Mouse (Mus musculus): ENCODE results near the gene Tsku. TPM values are rescaled to one million over a fixed set of nuclear protein-coding genes. Genes with fewer than 3 reads are reported as not detected.

Gene Tsku
- polyA plus RNA-seq, 1 experiment from 2014 or later = 29.9 TPM

DNA sequence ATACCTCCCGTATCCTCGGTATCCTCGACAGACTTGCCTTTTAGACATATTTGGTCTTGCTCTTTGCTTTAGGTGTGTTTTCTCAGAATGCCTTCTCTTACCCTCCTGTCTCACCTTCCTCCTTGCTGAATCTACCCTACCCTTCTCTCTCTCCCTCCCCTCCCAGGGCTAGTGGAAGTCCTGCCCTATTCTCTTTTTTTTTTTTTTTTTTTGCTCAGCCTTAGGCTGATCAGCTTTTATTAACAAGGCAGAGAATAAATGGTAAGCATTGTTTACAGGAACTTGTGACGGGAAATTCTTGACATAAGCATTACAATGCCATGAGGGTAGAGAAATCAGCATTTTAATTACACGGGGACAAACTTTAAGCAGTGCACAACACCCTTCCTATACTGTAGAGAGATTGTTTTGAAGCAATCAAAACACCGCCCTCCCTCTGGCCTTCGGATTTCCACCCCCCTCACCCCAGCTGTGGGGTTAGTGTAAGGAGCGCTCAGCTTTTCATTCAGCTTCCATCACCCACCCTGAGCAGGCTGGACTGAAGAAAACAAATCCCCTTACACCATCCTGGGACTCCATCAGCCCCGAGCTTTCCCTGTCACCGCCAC is 8.7 kb upstream of the Tsku start:
- ATAC-seq (ENCODE audit: low FRiP score, low TSS enrichment) (no peak), DNase-seq (ENCODE audit: low spot score) (no peak)
- Histone ChIP-seq H3K9ac (ENCODE audit: low read length) (no peak overlapping the region), H3K4me1 (replicated peaks; ENCODE audit: control insufficient read depth, insufficient read depth) (no peaks in the 10 kb centered on the region), H3K36me3 (ENCODE audit: control insufficient read depth, insufficient read depth, low read length) (no peaks in the 10 kb centered on the region), H3K27me3 (ENCODE audit: control insufficient read depth, insufficient read depth, low read length) (no peaks in the 10 kb centered on the region), H3K27ac (replicated peaks) (no peak overlapping the region), H3K4me2 (replicated peaks; ENCODE audit: low read depth) (no peak overlapping the region), H3K9me3 (ENCODE audit: control insufficient read depth, low read length) (no peaks in the 10 kb centered on the region), H3K4me3 (ENCODE audit: low read depth, low read length) (no peak overlapping the region)
- WGBS = 61% methylated on average over 10 of the region's 10 CpGs
- TF ChIP-seq EP300 (optimal IDR thresholded peaks at IDR 0.05) (no peak), CTCF (IDR thresholded peaks at IDR 0.05; ENCODE audit: low read depth) (no peak)

DNA sequence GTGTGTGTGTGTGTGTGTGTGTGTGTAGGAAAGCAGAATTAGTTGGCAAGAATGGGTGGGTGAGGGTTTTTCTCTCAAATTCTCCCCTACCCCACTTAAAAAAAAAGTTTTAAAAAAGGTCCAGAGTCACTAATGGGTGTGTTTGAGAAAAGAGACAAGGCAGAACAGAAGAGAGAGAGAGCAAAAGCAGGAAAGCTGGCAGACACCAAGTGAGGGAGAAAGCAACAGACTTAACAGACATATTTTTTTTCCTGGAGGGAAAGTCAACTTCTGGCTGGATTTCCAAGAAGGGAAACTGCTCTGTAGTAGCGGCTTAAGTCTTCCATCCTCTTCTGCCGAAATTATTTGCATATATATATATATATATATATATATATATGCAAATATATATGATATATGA is 534 bp upstream of the Tsku start:
- peaks cover 11% of the 10 kb centered on the region for H3K4me1 ChIP-seq (replicated peaks; ENCODE audit: control insufficient read depth, insufficient read depth)
- peak overlapping the region; percentile 92 for H3K4me2 ChIP-seq (replicated peaks; ENCODE audit: low read depth)
- peak overlapping the region; percentile 93 for H3K27ac ChIP-seq (replicated peaks)
- no peaks in the 10 kb centered on the region for H3K9me3 ChIP-seq (ENCODE audit: control insufficient read depth, low read length)
- no peak for DNase-seq (ENCODE audit: low spot score)
- ATAC-seq (ENCODE audit: low FRiP score, low TSS enrichment) = no peak
- no peak overlapping the region for H3K9ac ChIP-seq (ENCODE audit: low read length)
- H3K4me3 ChIP-seq (ENCODE audit: low read depth, low read length) = peak overlapping the region; percentile 77
- 4% methylated on average over 2 of the region's 2 CpGs for WGBS
- H3K27me3 ChIP-seq (ENCODE audit: control insufficient read depth, insufficient read depth, low read length) = no peaks in the 10 kb centered on the region
- H3K36me3 ChIP-seq (ENCODE audit: control insufficient read depth, insufficient read depth, low read length) = no peaks in the 10 kb centered on the region
- TF ChIP-seq CTCF (IDR thresholded peaks at IDR 0.05; ENCODE audit: low read depth) (no peak), EP300 (optimal IDR thresholded peaks at IDR 0.05) (peak; percentile 1)

DNA sequence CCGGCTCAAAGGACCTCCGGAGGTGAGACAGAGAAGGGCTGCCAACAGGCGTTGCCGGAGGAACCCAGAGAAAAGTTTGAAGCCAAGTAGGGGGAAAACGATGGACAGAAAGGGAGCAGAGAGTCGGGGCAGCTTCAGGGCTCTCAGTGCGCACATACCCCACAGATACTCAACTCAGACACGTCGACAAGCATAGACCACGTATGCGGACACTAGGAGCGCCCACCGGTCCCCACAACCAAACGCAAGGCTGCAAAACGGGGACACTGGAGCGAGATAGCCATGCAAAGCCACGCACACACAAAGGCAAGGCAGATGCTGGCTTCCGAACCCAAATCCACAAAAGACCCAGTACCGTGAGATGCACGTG is 522 bp downstream of the Tsku start:
- DNase-seq (ENCODE audit: low spot score) (no peak), ATAC-seq (ENCODE audit: low FRiP score, low TSS enrichment) (no peak)
- Histone ChIP-seq H3K4me3 (ENCODE audit: low read depth, low read length) (peak overlapping the region; percentile 77), H3K4me2 (replicated peaks; ENCODE audit: low read depth) (peak overlapping the region; percentile 92), H3K9ac (ENCODE audit: low read length) (peak overlapping the region; percentile 80), H3K4me1 (replicated peaks; ENCODE audit: control insufficient read depth, insufficient read depth) (peaks cover 16% of the 10 kb centered on the region), H3K27me3 (ENCODE audit: control insufficient read depth, insufficient read depth, low read length) (no peaks in the 10 kb centered on the region), H3K27ac (replicated peaks) (peak overlapping the region; percentile 93), H3K9me3 (ENCODE audit: control insufficient read depth, low read length) (no peaks in the 10 kb centered on the region), H3K36me3 (ENCODE audit: control insufficient read depth, insufficient read depth, low read length) (no peaks in the 10 kb centered on the region)
- WGBS = 0% methylated on average over 20 of the region's 20 CpGs
- TF ChIP-seq EP300 (optimal IDR thresholded peaks at IDR 0.05) (no peak), CTCF (IDR thresholded peaks at IDR 0.05; ENCODE audit: low read depth) (no peak)

DNA sequence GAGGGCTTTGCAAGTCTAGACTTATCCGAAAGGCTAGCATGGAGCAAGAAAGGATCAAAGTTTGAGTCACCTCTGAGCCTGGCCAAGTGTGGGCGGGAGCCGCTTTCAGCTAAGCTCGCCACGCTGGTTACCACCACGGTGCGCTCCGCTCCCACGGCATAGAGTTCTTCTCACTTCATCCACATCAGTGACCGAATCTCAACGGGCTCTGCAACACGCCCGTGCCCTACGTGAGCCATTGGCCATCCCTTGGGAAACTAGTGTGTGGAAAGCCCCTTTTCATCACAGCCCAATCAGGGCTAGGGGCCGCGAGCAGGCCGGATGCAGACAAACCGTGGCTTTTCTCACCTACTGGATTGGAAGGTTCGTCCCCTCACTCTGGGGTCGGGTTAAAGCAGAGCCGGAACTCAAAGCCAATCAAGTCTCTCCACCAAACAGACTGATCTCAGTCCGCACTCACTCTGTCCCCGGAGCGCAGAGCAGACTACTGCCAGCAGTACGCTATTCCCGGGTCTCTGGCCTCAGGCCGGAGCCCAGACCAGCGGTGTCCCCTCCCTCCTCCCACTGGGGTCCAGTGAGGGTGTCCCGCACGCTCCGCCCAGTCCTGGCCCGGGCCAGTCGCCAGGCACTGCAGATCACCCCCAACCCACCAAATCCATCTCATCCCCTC is 1.0 kb downstream of the Tsku start:
- TF ChIP-seq EP300 (optimal IDR thresholded peaks at IDR 0.05) (no peak), CTCF (IDR thresholded peaks at IDR 0.05; ENCODE audit: low read depth) (no peak)
- peak overlapping the region; percentile 93 for H3K27ac ChIP-seq (replicated peaks)
- H3K4me2 ChIP-seq (replicated peaks; ENCODE audit: low read depth) = peak overlapping the region; percentile 92
- H3K9ac ChIP-seq (ENCODE audit: low read length) = peak overlapping the region; percentile 80
- no peaks in the 10 kb centered on the region for H3K9me3 ChIP-seq (ENCODE audit: control insufficient read depth, low read length)
- peak overlapping the region; percentile 77 for H3K4me3 ChIP-seq (ENCODE audit: low read depth, low read length)
- no peaks in the 10 kb centered on the region for H3K27me3 ChIP-seq (ENCODE audit: control insufficient read depth, insufficient read depth, low read length)
- peak; percentile 40 for ATAC-seq (ENCODE audit: low FRiP score, low TSS enrichment)
- no peaks in the 10 kb centered on the region for H3K36me3 ChIP-seq (ENCODE audit: control insufficient read depth, insufficient read depth, low read length)
- peak; percentile 65 for DNase-seq (ENCODE audit: low spot score)
- H3K4me1 ChIP-seq (replicated peaks; ENCODE audit: control insufficient read depth, insufficient read depth) = peaks cover 18% of the 10 kb centered on the region
- WGBS = 2% methylated on average over 33 of the region's 33 CpGs

DNA sequence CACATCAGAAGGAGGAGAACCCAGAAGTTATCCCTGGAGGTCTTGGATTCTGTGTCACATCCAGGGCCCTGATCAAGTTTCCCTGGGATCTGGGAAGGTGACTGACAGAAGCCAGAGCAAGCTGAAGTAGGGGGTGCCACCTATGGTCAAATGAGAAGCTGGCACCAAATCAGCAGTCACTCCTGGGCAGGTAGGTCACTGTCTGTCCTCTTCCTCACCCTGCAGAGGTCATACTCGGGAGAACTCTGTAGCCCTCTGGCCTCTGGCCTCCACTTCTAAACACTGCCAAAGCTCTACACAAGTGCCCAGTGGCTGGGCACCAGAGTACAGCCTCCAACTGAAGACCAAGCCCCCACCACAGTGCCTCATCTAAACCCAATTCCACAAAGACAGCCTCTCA is 3.1 kb downstream of the Tsku start:
- Histone ChIP-seq H3K9me3 (ENCODE audit: control insufficient read depth, low read length) (no peaks in the 10 kb centered on the region), H3K27me3 (ENCODE audit: control insufficient read depth, insufficient read depth, low read length) (no peaks in the 10 kb centered on the region), H3K4me3 (ENCODE audit: low read depth, low read length) (no peak overlapping the region), H3K27ac (replicated peaks) (no peak overlapping the region), H3K4me1 (replicated peaks; ENCODE audit: control insufficient read depth, insufficient read depth) (peaks cover 25% of the 10 kb centered on the region), H3K9ac (ENCODE audit: low read length) (no peak overlapping the region), H3K36me3 (ENCODE audit: control insufficient read depth, insufficient read depth, low read length) (no peaks in the 10 kb centered on the region), H3K4me2 (replicated peaks; ENCODE audit: low read depth) (0 out of 2 replicates have a peak overlapping the region, but pooled peaks have one; percentile 5)
- WGBS = 77% methylated on average over 1 of the region's 1 CpGs
- no peak for ATAC-seq (ENCODE audit: low FRiP score, low TSS enrichment)
- TF ChIP-seq CTCF (IDR thresholded peaks at IDR 0.05; ENCODE audit: low read depth) (no peak), EP300 (optimal IDR thresholded peaks at IDR 0.05) (no peak)
- DNase-seq (ENCODE audit: low spot score) = no peak

DNA sequence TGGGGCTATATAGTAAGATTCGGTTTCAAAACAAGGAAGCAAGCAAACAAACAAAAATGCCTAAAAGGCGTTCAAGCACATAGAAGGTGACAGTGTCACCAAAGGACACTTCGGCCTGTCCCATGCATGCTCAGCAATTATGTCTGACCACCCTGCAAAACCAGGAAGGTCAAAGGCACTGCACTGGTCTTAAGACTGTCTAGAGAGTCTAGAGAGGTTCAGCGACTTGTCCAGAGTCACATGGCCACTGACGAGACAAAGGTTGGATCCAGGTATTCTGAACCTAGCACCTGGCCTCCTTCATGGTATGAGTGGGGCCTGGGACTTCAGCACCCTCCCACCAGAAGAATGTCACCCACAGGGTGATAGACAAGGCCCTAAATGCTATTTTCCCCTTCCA is 3.8 kb downstream of the Tsku start:
- ATAC-seq (ENCODE audit: low FRiP score, low TSS enrichment) (no peak), DNase-seq (ENCODE audit: low spot score) (peak; percentile 9)
- WGBS = 83% methylated on average over 5 of the region's 5 CpGs
- Histone ChIP-seq H3K27me3 (ENCODE audit: control insufficient read depth, insufficient read depth, low read length) (no peaks in the 10 kb centered on the region), H3K27ac (replicated peaks) (no peak overlapping the region), H3K4me1 (replicated peaks; ENCODE audit: control insufficient read depth, insufficient read depth) (peaks cover 22% of the 10 kb centered on the region), H3K4me2 (replicated peaks; ENCODE audit: low read depth) (no peak overlapping the region), H3K4me3 (ENCODE audit: low read depth, low read length) (no peak overlapping the region), H3K36me3 (ENCODE audit: control insufficient read depth, insufficient read depth, low read length) (peaks cover 6% of the 10 kb centered on the region; the same call in 1 of the 2 replicates), H3K9me3 (ENCODE audit: control insufficient read depth, low read length) (no peaks in the 10 kb centered on the region), H3K9ac (ENCODE audit: low read length) (no peak overlapping the region)
- TF ChIP-seq CTCF (IDR thresholded peaks at IDR 0.05; ENCODE audit: low read depth) (no peak), EP300 (optimal IDR thresholded peaks at IDR 0.05) (no peak)
